Mouse (Mus musculus): ENCODE measurements around the gene Samd8.
A peak's percentile ranks its signal among the peaks of the same experiment; 100 is the strongest.

Gene Samd8

GRCm38 (mm10) chr14:21802543-21803206 lies 52.3 kb downstream of the Samd8 start:
- no peak for DNase-seq

- DNase-seq = no peak
Measured at GRCm38 (mm10) chr14:21806203-21806602, 55.9 kb downstream of the Samd8 start.

- no peak for DNase-seq
Measured at GRCm38 (mm10) chr14:21806631-21807160, 56.4 kb downstream of the Samd8 start.

- DNase-seq = no peak
Measured at GRCm38 (mm10) chr14:21808208-21808922, 58.0 kb downstream of the Samd8 start.

GRCm38 (mm10) chr14:21809418-21809817 lies 59.1 kb downstream of the Samd8 start:
- no peak for DNase-seq

GRCm38 (mm10) chr14:21811301-21811700 lies 61.0 kb downstream of the Samd8 start:
- no peak for DNase-seq

- DNase-seq = no peak
Measured at GRCm38 (mm10) chr14:21811744-21812393, 61.5 kb downstream of the Samd8 start.

- peak; percentile 77 for DNase-seq
Measured at GRCm38 (mm10) chr14:21812590-21813162, 62.3 kb downstream of the Samd8 start.

- DNase-seq = no peak
Measured at GRCm38 (mm10) chr14:21813216-21813615, 62.9 kb downstream of the Samd8 start.

- no peak for DNase-seq
Measured at GRCm38 (mm10) chr14:21813847-21814246, 63.5 kb downstream of the Samd8 start.

- DNase-seq = peak; percentile 88
Measured at GRCm38 (mm10) chr14:21814606-21815005, 64.3 kb downstream of the Samd8 start.

- DNase-seq = no peak
Measured at GRCm38 (mm10) chr14:21816255-21816654, 65.9 kb downstream of the Samd8 start.

- DNase-seq = no peak
Measured at GRCm38 (mm10) chr14:21817453-21817852, 67.1 kb downstream of the Samd8 start.

GRCm38 (mm10) chr14:21820880-21821505 lies 70.7 kb downstream of the Samd8 start:
- no peak for DNase-seq

- no peak for DNase-seq
Measured at GRCm38 (mm10) chr14:21822307-21822706, 72.0 kb downstream of the Samd8 start.

- peak; percentile 86 for DNase-seq
Measured at GRCm38 (mm10) chr14:21822795-21823374, 72.6 kb downstream of the Samd8 start.

- no peak for DNase-seq
Measured at GRCm38 (mm10) chr14:21823897-21824296, 73.6 kb downstream of the Samd8 start.

- no peak for DNase-seq
Measured at GRCm38 (mm10) chr14:21824938-21825337, 74.6 kb downstream of the Samd8 start, which contains the start of gene Vdac2. Vdac2 (plus strand) TSS chr14:21825238.

- DNase-seq = no peak
Measured at GRCm38 (mm10) chr14:21825786-21826491, 75.6 kb downstream of the Samd8 start.

GRCm38 (mm10) chr14:21830876-21831767 lies 80.8 kb downstream of the Samd8 start:
- DNase-seq = peak; percentile 97
